Mouse (Mus musculus) common myeloid progenitor, adult 5-6 weeks (primary cell): ENCODE data around the gene Agxt2. TPM values are rescaled to one million over a fixed set of nuclear protein-coding genes. Genes with fewer than 3 reads are reported as not detected.

Experiments
- ATAC-seq: replicated peaks from 2 replicates; pipeline ENCODE4 v1.8.0; 2016; ENCODE audit warnings: low read depth, mild to moderate bottlenecking, moderate TSS enrichment, inconsistent platforms; ENCODE audit not compliant: poor library complexity, severe bottlenecking
- total RNA-seq: library from RNA; stranded (forward); fragments of 200-1000, 187-1606 nt; gene quantifications from 2 replicates; pipeline ENCODE4 v1.2.3, GENCODE M21; 2017

Gene Agxt2
- total RNA-seq, 1 experiment from 2014 or later = not detected

DNA sequence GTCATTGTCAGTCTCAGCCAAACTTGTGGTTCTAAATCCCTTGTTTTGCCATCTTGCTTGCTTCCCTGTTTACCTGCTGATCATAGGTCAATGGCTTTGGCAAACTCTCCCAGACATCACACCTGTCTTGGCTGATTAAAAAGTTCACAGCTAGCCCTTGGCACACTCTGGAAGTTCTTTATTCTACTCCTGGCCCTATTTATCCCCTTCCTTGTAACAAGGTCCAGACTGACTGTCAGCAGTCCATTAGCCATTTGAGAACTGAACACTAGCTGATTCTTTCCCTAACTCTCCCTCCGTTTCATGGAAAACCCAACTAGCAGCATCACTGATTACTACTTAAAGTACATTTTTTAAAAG is 63.4 kb downstream of the Agxt2 start:
- no peak for ATAC-seq

DNA sequence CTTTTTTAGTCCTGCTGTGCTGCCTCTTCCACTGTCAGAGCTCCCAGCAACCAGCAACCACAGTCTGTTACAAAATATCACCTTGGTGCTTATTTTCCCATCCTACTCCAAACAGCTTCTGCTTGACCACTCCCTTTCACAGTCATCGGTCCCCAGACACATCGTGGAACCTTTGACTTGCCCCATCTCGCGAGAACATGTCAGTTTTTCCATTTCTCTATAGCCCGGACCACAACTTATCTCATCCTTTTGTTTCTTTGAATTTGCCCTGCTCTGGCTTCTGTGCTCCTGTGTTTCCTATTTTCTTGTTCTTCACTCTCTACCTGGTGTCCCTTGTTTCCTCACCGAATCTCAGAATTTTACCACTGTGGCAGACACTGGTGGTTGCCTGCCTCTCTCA is 67.8 kb downstream of the Agxt2 start:
- no peak for ATAC-seq

DNA sequence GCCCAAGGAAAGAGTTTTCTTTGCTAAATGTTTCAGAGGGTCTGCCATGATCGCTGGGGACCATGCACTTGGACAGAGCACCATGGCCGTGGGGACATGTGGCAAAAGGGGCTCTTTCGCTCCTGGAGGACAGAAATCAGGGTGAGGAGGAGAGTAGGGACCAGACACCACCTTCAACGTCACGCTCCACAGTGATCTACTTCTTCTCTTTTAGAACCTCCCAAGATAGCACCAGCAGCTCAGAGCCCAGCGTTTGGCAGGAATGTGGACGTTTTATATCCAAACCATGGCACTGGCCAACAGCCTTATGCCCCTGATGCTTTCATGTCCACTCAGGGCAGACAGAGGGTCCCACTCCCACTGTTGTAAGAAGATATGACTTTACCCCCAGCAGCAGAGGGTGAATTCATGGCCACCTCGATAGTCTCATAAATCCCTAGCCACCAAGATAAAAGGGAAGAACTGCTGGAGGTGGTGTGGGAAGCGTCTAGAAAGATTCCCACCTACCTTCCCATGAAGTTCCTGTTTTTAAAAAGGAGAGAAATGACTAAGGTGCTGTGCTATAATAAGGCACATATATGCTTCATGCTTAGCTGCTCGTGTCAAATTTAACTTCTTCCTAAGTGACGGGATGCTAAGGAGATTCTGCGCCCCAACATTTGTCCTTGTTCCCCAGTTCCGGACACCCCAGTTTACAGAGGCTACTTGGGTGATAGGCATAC is 68.4 kb downstream of the Agxt2 start:
- no peak for ATAC-seq

DNA sequence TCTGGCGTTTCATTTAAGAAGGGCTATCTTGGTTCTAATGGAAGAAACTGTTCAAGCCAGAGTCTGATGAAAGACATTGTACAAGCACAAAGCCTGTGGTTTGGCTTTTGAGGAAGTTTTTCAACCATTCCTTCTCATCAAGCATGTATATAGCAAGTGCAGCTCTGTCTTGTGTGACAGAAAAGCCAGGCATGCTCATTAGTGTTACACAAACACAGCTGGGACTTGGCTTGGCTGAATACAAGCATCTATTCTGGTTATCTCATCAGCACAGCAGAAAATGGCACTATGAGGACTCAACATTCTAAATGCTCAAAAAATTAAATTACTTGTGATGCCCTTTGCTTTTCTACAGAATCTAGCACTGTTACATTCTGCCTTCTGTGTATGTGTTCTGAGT is 78.6 kb downstream of the Agxt2 start:
- no peak for ATAC-seq

DNA sequence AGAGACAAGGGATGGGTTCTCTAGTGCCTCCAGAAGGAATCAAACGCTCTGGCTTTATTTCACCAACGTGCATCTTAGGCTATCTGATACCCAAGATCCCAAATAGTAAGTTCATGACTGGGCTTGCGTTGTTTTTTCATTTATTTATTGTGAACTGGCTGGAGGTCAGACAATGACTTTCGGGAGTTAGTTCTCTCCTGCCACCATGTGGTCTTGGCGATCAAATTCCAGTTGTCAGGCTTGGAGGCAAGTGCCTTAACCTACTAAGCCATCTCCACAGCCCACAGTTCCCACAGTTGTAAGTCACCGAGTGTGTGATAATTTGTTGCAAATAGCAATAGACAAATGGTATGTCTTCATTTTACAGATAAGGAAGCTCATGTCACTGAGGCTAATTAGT is 81.6 kb downstream of the Agxt2 start:
- no peak for ATAC-seq

DNA sequence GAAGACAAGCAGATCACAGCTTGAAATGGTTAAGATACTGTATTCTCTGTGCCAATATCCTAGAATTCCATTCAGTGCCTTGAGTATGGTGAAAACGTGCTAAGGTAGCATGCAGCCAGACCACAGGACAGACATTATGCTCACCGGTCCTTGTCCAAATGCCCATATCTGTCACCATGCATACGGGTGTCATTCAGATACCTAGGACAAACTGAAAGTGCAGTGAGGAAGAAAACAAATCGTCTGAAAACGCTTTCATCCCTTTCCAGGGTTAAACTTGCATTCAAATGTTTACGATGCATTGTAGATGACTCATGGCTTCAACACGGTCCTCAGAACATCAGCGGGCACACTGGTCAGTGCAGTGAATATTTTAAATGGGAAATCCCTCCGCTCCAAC is 83.2 kb downstream of the Agxt2 start:
- ATAC-seq = no peak

DNA sequence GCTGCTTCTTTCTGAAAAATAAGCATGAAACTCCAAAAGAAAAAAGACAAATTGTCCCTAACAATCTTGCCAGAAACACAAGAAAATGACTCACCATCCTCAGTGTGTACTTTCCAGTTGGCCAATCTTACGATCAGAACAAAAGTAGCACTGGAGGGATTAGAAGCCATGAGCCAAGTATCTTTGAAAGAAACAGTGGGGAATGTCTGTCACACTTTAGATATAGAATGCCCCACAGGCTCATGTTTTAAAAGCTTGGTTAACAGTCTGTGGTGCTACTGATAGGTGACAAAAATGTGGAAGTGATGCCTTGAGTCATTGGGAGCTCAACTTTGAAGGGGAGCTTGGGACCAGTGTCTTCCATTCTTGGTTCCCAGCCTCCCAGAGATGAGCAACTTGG is 83.9 kb downstream of the Agxt2 start:
- no peak for ATAC-seq

DNA sequence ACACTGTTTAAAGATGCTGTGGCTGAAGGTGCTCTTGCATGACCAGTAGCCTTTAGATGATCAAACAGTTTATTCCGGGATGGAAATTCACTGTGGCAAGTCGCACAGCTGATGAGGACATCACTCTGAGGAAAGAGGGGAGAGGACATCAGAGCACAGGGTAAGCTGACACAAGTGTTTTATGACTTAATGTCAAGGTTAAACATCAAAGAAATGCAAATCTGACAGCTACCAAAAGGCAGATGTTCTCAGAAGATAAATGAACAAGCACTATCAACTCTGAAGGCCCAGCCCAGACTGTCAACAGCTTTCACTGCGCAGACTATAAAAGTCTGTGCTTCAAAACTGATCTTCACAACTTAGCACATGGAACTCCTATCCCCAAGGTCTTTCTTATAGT is 88.8 kb downstream of the Agxt2 start:
- no peak for ATAC-seq

Other genes starting within 250 kb of the Agxt2 start
- 0.14 TPM in 1 of 2 replicates, not detected in the other for gene Prlr, start 181.3 kb upstream of the Agxt2 start, total RNA-seq
- not detected in 2 replicates for gene Gm21973, start 33.2 kb upstream of the Agxt2 start, total RNA-seq
- 54.0 and 58.3 TPM in 2 replicates for gene Dnajc21, start 112.0 kb downstream of the Agxt2 start, total RNA-seq
- 49.1 and 67.5 TPM in 2 replicates for gene Brix1, start 127.4 kb downstream of the Agxt2 start, total RNA-seq
- gene Rad1, start 127.5 kb downstream of the Agxt2 start, total RNA-seq = 24.9 and 29.6 TPM in 2 replicates
- not detected in 2 replicates for gene Ttc23l, start 200.1 kb downstream of the Agxt2 start, total RNA-seq